Mouse (Mus musculus): Measurements from ENCODE around the gene Gpc5.
A peak's percentile ranks its signal among the peaks of the same experiment; 100 is the strongest.
"Not testable (repeated sequence)": the region's sequence is repeated elsewhere in the genome, so short reads cannot be mapped to it uniquely, and the experiment has no call there.

Gene Gpc5

DNA sequence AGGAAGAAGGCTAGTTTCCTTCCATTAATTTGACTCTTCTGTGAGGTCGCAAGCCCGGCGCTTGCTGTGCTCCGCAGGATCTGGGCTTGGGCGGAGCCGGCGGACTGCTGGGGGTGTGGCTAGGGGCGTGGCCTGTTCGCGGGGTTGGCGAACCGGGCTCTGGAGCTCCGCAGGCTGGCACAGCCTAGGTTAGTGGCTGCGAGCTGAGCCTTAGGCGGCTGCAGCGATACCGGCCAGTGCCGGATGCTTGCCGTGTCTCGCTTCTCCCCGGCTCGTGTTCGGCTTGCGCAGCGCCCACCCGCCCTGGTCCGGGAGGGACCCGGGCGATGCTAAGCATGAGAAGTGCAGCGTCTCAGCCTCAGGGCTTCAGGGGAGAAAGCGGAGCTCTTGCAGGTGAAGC, at the start of gene Gpc5:
Gpc5 (plus strand) TSS at position 135 of the 400 bp plus-strand sequence.
- DNase-seq (ENCODE audit: low read depth, low spot score) = peak; percentile 81

DNA sequence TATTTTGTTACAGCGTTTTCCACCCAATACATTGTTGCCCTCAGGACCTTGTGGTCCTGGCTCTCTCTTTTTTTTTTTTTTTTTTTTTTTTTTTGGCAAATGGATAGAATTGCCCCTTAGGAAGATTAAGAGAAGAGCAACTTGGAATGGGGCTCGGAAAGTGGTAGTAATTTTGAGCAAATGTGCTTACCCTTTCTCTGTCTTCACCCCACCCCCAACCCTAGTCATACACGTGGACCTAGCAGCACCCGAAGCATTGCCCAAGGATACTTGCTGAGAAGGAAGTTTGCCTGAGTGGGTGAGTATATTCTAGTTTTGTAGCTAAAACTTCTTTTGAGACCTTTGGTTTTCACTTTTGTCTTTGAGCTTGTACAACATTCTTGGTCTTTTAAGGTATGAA, 49.4 kb upstream of the Gpc5 start:
- DNase-seq (ENCODE audit: low read depth, low spot score) = peak; percentile 53

DNA sequence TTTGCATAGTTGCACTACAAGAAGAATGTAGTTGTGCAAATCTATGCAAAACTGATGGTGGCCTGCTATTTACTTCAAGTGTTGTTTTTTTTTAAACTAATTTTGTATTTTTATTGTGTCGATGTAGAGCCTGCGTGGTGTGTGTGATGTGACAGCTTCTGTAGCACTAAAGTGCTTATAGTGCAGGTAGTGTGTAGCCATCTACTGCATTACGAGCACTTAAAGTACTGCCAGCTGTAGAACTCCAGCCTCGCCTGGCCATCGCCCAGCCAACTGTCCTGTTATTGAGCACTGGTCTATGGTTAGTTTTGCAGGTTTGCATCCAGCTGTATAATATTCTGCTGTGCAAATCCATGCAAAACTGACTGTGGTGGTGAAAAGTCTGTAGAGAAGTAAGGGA, 48.0 kb upstream of the Gpc5 start:
- DNase-seq (ENCODE audit: low read depth, low spot score) = no peak

DNA sequence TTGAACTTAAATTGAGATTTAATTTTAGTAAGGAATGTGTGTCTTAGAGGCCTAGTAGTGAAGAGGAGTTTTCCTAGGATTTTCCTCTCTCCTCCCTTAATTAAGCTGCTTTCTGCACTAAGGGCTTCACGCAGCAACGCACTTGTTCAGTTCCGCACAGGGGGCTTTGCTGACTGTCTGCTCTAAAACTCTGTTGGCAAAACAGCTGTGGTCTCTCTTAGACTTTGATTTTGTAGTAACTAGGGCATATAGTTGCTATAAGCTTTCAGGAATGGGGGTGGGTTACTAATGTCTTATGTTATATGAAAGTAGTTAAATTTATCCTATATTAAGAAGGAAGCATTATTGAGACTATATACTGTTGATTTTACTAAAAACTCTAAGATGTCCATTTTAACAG, 46.3 kb upstream of the Gpc5 start:
- DNase-seq (ENCODE audit: low read depth, low spot score) = no peak

DNA sequence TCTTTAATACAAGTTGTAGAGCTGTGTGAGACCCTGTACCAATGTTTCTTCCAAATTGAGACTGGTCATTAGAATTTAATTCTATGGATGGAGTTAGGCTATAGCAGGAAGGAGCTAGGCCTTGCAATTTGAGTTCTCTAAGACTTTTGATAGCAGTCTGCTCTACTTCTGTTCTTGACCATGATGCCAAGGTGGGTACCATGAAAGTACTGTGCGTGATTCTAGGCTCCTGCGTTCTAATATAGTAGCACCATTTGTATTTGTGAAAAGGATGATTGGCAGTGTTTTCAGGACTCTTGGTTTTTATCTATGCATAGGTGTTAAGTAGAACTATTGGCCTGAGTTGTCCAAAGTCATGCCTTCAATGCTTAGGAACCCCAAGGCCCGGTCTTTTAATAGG, 44.7 kb upstream of the Gpc5 start:
- peak; percentile 13 for DNase-seq (ENCODE audit: low read depth, low spot score)

DNA sequence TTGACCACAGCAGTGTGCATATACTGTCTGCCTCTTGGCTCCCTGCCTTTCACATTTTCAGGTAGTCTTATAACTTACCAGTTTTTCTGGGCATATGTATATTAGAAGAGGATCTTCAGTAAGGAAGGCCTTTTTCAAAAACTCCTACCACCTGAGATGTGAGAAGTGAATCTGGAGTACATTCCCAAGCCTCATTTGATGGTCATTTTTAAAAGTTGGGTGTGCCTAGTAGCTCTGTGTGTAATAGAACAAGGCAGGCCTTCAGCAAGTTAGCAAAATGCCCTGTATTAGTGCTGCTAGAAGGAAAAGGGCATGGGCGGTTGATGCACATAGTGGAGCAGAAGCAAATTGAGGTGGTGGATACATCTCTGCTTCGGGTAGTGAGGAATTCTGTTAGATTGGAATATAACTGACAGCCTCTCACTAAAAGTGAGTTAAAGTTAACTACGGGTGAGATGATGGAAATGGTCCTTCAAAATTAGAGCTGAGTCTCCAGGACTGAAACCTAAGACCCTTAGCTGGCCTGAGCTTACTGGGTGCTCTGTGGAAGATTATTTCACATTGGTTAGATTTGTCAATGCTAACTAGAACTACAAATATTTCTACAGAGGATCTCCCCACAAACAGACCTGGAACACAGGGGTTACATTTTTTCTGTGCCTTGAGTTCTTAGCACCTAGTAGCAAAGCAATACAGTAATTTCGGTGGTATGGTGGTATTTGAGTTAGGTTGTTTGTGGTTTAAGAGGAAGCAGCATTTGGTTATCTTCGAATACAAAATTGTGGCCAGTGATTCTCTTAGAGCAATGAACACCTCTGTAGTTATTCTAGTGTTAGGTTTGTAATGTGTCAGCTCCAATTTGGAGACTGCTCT, 43.8 kb upstream of the Gpc5 start:
- peak; percentile 20 for DNase-seq (ENCODE audit: low read depth, low spot score)

DNA sequence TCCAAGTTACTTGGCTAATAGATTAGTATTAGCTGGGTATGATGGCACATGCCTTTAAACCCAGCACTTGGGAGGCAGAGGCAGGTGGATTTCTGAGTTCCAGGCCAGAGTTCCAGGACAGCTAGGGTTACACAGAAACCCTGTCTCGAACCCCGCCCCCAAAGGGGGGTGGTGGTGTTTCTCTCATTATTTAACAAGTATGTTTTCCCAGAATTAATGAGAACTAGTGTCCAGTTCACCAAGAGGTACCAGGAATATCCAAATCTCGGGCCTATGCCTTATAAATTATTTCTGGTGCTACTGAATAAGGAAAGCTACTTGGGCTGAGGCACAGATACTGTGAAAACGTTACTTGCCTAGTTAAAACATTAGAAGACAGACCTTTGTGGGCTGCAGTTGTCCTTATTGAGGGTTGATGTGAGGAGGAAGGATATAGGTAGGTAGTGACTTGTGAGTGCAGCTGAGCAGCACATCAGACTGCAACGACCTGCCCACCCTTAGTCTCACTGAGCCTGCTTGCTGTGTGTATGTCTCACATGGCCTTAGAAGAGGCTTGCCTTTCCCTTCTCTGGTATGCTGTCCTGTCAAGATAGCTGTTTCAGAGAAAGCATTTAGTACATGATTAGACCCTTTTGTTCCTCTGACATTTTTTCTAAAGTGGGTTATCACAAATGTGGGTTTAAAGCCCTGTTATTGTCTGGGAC, 43.0 kb upstream of the Gpc5 start:
- DNase-seq (ENCODE audit: low read depth, low spot score) = peak; percentile 51

DNA sequence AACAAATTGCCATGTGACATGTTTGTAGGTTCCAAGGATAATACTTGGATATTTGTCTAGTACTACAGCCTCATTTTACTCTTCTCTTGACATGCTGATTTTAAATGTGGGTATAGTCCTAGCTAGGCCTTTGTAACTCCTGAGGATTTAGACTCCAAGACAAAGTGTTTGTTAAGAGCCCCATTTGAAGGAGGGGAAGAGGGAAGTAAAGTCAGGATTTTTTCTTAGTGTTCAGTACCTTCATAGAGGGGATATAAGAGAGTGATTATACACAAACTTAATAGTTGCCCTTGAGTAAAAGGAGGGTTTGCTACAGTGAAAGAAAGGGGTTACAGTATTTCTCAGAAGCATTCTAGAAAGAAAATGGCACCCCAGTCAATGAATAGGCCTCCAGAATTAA, 42.2 kb upstream of the Gpc5 start:
- DNase-seq (ENCODE audit: low read depth, low spot score) = no peak

DNA sequence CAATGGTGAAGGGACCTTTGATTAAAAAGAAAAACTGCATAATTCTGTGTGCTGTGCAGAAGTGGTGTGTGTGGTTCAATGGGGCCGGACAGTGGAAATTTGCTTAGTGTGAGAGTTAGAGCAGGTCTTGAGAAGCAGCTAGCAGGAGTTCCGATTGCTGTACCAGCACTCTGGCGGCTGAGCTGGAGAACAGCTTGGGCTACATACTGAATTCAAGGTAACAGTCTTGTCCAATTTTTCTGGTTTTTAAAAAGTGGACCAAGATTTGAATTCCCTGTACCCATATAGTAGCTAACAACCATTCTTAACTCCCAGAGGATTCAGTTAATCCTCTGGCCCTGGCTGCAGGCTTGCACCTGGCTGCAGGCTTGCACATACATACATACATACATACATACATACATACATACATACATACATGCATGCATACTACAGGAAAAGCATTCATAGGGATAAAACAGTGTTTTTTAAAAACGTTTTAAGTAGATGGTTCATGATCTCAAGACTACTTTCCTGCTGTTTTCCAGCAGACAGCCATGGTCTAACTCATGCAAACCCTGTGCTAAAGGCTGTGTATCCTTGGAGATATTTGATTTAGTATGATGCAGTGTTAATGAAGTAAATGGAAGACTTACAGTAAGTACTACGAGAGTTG, 40.8 kb upstream of the Gpc5 start:
- DNase-seq (ENCODE audit: low read depth, low spot score) = no peak

DNA sequence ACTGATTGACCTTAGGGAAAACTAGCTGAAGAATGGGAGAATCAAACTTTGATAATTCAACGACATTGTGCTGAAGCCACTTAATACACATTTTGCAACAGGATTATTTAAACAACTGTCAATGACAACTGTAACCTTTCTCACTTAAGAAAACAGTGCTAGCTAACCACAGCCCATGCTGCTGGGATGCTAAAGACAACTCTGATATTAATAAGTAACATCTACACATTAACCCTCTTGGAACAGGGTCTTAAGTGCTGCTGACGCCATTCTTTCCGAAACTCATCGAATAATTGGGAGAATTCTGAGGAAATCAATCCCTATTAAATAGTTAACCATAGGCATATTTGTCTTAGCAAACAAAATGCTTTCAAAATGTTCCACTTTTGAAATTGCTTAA, 39.6 kb upstream of the Gpc5 start:
- DNase-seq (ENCODE audit: low read depth, low spot score) = no peak

DNA sequence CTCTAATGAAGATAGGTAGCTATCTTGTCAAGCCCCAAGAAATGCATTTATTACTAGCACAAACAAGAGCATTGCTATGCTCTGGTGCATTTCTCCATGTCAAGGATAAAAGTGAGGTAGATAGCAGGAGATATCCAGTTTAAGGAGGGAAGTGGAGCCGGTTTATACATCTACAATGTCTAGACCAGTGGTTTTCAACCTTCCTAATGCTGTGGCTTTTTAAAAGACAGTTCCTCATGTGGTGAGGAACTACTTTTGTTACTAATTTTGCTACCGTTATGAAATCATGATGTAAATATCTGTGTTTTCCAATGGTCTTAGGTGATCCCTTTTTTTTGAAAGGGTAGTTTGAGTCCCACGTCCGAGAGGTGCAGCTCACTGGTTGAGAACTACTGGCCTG, 37.8 kb upstream of the Gpc5 start:
- DNase-seq (ENCODE audit: low read depth, low spot score) = no peak

DNA sequence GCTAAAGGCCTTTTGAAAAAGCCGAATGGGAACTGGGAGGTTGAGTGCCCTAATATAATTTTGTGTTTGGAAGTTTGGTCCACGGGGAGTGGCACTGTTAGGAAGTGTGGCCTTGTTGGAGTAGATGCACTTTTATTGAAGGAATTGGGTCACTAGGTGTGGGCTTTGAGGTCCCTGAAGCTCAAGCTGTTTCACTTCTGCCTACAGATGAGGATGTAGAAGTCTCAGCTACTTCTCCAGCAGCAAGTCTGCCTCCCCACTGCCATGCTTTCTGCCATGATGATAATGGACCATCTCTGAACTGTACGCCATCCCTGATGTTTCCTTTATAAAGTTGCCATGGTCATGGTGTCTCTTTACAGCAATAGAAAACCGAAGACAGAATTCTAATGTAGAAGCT, 34.5 kb upstream of the Gpc5 start:
- no peak for DNase-seq (ENCODE audit: low read depth, low spot score)

DNA sequence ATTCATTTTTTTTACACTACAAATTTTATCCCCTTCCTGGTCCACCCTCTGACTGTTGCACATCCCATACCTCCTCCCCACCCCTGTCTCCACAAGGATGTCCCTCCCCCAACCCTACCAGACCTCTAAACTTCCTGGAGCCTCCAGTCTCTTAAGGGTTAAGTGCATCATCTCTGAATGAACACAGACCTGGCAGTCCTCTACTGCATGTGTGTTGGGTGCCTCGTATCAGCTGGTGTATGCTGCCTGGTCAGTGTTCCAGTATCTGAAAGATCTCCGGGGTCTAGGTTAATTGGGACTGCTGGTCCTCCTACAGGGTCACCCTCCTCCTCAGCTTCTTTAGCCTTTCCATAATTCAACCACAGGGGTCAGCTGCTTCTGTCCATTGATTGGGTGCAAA, 25.9 kb upstream of the Gpc5 start:
- not testable (repeated sequence) for DNase-seq (ENCODE audit: low read depth, low spot score)

DNA sequence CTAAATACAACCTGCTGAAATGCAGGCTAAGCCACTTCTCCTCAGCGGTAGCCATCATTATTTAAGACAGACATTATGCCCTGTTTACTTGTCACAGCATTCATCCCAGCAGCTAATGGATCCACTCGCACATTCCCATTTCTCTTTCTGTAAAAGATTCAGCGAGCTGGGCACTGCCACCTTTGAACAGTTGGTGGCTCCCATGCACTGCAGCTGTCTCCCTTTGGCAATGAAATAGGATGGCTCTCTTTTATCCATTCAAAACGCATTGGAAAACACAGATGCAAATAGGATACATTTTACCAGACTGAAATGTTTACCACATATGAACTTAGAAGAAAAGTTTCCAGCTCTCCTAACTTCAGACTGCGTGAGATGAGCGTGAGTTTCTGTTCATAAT, 21.5 kb upstream of the Gpc5 start:
- DNase-seq (ENCODE audit: low read depth, low spot score) = no peak

DNA sequence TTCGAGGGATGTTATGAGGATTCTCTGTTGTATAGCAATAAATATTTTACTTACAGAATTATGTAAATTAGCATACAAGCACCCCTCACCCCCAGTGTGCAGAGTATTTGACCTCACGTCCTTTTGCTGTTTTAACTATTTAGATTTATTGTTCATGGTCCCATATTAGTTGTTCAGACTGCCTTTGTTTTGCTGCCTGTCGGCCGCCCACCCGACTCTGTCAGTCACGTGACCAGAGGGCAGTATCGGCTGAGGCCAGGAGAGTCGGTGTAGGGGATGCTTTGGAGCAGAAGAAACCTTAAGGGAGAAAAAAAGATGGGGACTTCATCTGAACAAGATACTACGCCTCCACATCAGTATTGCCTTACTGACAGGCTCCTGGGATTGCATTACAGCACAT, 14.7 kb upstream of the Gpc5 start:
- DNase-seq (ENCODE audit: low read depth, low spot score) = no peak

DNA sequence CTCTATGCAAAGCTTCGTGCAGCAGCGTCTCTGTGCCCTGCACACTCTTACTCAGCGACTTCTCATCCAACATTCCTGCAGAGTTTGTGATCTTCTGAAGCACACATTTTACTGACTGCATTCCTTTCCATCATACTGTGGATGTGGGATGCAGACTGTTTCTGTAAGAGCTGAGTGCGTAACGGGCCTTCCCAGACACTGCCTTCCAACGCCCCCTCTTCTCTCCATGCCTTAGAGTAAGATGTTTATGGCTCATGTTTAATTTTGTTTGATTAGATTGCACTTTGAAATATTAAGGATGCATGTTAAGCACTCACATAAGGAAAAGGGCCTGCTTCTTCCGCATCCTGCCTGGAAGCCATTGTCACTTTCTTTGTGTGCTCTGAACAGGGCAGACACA, 14.0 kb upstream of the Gpc5 start:
- DNase-seq (ENCODE audit: low read depth, low spot score) = no peak

DNA sequence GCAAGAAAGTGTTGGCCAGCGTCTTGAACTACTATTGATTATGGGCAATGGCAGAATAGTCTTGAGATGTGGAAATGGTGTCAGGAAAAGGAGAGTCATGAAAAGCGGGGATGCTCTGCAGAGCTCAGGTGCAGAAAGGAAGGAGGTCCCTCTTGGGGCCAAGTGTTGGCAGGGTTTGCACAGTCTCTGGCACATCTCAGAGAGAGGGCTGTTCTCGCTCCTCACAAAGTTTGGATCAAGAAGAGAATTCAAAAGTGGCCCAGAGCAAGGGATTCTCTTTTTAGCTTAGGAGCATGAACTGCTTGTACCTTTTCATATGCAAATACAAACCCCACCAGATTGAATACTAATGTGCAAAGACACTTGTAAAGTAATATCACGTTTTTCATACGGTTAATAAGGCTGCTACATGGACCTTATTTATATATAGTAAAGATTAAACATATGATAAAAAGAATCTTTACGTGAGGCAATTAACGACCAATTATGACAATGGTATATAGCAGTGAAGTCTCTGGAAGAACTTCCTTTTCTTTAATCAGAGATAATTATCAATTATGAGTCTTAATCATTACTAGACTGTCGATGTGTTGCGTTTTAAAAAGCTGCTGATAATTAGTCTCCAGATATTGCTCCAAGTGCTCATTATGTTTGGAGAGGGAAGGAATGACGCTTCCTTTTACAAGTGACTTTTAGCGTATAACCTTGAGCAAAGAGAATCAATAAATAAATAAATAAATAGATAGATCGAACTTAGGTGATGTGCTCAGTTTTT, 10.1 kb upstream of the Gpc5 start:
- DNase-seq (ENCODE audit: low read depth, low spot score) = no peak

DNA sequence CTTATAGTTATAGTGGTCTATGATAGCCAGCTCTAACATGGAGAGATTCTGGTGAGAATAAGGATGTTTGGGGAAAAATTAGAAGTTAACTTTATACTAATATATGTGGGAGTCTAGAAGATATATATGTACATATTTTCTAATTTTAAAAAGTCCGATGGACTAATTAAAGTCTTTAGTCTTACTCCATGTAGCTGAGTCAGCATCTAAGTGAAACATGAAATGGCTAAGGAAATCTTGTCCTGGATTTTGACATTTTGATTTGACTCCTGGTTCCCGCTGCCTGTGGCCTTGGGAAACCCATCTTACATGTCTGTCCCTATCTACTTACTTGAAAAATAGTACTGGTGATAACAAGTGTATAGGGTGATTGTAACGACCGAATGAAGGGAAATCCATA, 1.5 kb upstream of the Gpc5 start:
- DNase-seq (ENCODE audit: low read depth, low spot score) = no peak

DNA sequence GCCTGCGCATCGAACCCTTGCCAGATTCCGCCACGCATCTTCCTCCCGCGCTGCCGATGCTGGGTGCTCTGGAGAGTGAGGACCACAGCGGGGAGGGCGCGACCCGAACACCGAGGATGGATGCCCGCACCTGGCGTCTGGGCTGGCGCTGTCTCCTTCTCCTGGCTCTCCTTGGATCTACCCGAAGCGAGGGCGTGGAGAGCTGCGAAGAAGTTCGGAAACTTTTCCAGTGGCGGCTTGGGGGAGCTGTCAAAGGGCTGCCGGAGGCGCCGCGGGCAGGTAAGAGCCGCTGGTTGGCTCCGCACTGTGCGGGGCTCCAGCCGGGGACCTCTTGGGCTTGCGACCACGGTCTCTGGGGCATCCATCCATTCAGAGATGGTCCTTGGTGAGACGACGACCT, 495 bp downstream of the Gpc5 start:
- DNase-seq (ENCODE audit: low read depth, low spot score) = peak; percentile 52

DNA sequence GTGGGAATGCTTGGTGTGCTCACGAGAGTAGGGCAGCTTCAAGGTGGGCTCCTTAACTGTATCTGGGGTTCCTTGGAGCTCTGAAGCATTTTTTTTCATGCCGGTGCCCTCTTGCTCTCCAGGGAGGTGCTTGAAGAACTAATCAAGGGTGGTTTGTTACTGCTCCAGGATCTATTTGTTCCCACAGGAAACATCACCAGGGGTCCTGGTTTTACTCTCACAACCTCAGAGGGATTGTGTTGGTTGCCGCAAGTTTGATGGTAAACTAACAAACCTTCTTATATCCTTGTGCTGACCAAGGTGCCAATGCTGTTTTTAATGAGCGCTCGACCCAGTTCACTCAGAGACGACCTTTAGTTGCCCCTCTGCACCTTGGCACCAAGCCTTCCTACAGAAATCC, 937 bp downstream of the Gpc5 start:
- no peak for DNase-seq (ENCODE audit: low read depth, low spot score)

DNA sequence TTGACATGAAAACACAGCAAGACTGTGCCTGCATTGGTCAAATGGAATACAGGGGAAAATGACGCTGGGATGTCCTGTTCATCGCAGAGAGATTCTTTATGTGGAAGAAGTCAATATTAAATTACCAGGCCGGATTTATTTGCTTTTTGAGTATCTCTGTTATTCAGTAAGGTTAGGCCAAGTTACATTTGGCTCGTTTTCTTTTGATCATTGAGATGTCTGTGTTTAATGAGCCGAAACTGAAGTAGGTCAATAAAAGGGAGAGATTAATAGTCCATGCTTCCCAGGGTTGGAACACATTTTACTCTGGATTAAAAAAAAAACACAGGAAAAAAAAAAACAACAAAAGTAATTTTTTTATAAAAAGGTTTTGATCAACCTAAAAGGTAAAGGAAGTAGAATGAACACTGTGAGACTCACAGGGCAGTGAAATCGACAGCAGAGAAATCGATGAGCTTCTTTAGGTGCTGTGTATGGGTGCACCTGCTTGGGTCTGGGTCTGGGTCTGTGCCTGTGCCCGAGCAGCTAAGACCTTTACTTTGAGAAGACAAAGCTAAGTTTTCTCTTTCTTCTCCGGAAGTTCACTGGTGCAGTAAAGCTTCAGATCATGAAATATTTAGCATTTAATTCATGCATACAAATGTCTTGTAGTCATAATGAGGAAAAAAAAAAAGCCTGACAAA, 8.7 kb downstream of the Gpc5 start:
- DNase-seq (ENCODE audit: low read depth, low spot score) = no peak

Measured in R1 (cell line).